Mouse (Mus musculus) erythroid progenitor cell, adult 5-6 weeks (primary cell): ENCODE results near the gene Gm10401. TPM values are rescaled to one million over a fixed set of nuclear protein-coding genes. Genes with fewer than 3 reads are reported as not detected.

Source experiments
- total RNA-seq, 2 experiments: library from RNA; stranded (forward) in 1 of 2; stranded (reverse) in 1 of 2; fragments of 150-400 nt in 1 of 2; fragments of 186-747, 209-891 nt in 1 of 2; gene quantifications; 2 replicates each; pipeline versions ENCODE4 v1.2.3 to v1.2.4; 2015 to 2017; ENCODE audit warnings: low replicate concordance in 2 of 2

Gm10401 gene
- total RNA-seq, 2 experiments from 2014 or later, result 5.8 TPM; not detected in 1

Other genes starting within 250 kb of the Gm10401 start
- not detected in 2 replicates for gene 4930519G04Rik, start 244.6 kb downstream of the Gm10401 start, total RNA-seq (2015; ENCODE audit: low replicate concordance)
- not detected in 2 replicates for gene 4930519G04Rik, start 244.6 kb downstream of the Gm10401 start, total RNA-seq (2017; ENCODE audit: low replicate concordance)
- gene Gm9936, start 239.6 kb downstream of the Gm10401 start, total RNA-seq (2015; ENCODE audit: low replicate concordance), result not detected in 2 replicates
- gene Gm9936, start 239.6 kb downstream of the Gm10401 start, total RNA-seq (2017; ENCODE audit: low replicate concordance), result not detected in 2 replicates
- gene Oasl2, start 201.4 kb downstream of the Gm10401 start, total RNA-seq (2015; ENCODE audit: low replicate concordance), result 8.3 and 14.7 TPM in 2 replicates
- gene Oasl2, start 201.4 kb downstream of the Gm10401 start, total RNA-seq (2017; ENCODE audit: low replicate concordance), result 3.0 and 4.5 TPM in 2 replicates
- gene Oasl1, start 175.1 kb downstream of the Gm10401 start, total RNA-seq (2015; ENCODE audit: low replicate concordance), result 5.4 and 9.4 TPM in 2 replicates
- 7.2 and 20.0 TPM in 2 replicates for gene Oasl1, start 175.1 kb downstream of the Gm10401 start, total RNA-seq (2017; ENCODE audit: low replicate concordance)
- 2.5 and 5.4 TPM in 2 replicates for gene 2210016L21Rik, start 156.1 kb downstream of the Gm10401 start, total RNA-seq (2015; ENCODE audit: low replicate concordance)
- gene 2210016L21Rik, start 156.1 kb downstream of the Gm10401 start, total RNA-seq (2017; ENCODE audit: low replicate concordance), result 1.4 and 4.3 TPM in 2 replicates
- gene Hnf1a, start 127.2 kb downstream of the Gm10401 start, total RNA-seq (2015; ENCODE audit: low replicate concordance), result not detected in 2 replicates
- not detected in 2 replicates for gene Hnf1a, start 127.2 kb downstream of the Gm10401 start, total RNA-seq (2017; ENCODE audit: low replicate concordance)
- gene Sppl3, start 87.2 kb downstream of the Gm10401 start, total RNA-seq (2015; ENCODE audit: low replicate concordance), result 69.2 and 99.5 TPM in 2 replicates
- gene Sppl3, start 87.2 kb downstream of the Gm10401 start, total RNA-seq (2017; ENCODE audit: low replicate concordance), result 73.7 and 92.4 TPM in 2 replicates
- 4.2 and 20.2 TPM in 2 replicates for gene Acads, start 21.1 kb upstream of the Gm10401 start, total RNA-seq (2015; ENCODE audit: low replicate concordance)
- gene Acads, start 21.1 kb upstream of the Gm10401 start, total RNA-seq (2017; ENCODE audit: low replicate concordance), result 2.4 and 8.0 TPM in 2 replicates
- 5.4 and 5.9 TPM in 2 replicates for gene Unc119b, start 36.7 kb upstream of the Gm10401 start, total RNA-seq (2015; ENCODE audit: low replicate concordance)
- gene Unc119b, start 36.7 kb upstream of the Gm10401 start, total RNA-seq (2017; ENCODE audit: low replicate concordance), result 5.4 and 6.8 TPM in 2 replicates
- gene Mlec, start 59.9 kb upstream of the Gm10401 start, total RNA-seq (2015; ENCODE audit: low replicate concordance), result 32.3 and 36.8 TPM in 2 replicates
- gene Mlec, start 59.9 kb upstream of the Gm10401 start, total RNA-seq (2017; ENCODE audit: low replicate concordance), result 23.2 and 25.9 TPM in 2 replicates
- gene Cabp1, start 96.1 kb upstream of the Gm10401 start, total RNA-seq (2015; ENCODE audit: low replicate concordance), result not detected in 2 replicates
- not detected in 2 replicates for gene Cabp1, start 96.1 kb upstream of the Gm10401 start, total RNA-seq (2017; ENCODE audit: low replicate concordance)
- 45.8 and 70.0 TPM in 2 replicates for gene Pop5, start 137.5 kb upstream of the Gm10401 start, total RNA-seq (2015; ENCODE audit: low replicate concordance)
- 29.8 and 33.7 TPM in 2 replicates for gene Pop5, start 137.5 kb upstream of the Gm10401 start, total RNA-seq (2017; ENCODE audit: low replicate concordance)
- 170 and 198 TPM in 2 replicates for gene Rnf10, start 174.6 kb upstream of the Gm10401 start, total RNA-seq (2015; ENCODE audit: low replicate concordance)
- 378 and 474 TPM in 2 replicates for gene Rnf10, start 174.6 kb upstream of the Gm10401 start, total RNA-seq (2017; ENCODE audit: low replicate concordance)
- 7.2 and 8.4 TPM in 2 replicates for gene Coq5, start 181.4 kb upstream of the Gm10401 start, total RNA-seq (2015; ENCODE audit: low replicate concordance)
- 12.8 and 15.9 TPM in 2 replicates for gene Coq5, start 181.4 kb upstream of the Gm10401 start, total RNA-seq (2017; ENCODE audit: low replicate concordance)
- gene Dynll1, start 202.7 kb upstream of the Gm10401 start, total RNA-seq (2015; ENCODE audit: low replicate concordance), result 310 and 338 TPM in 2 replicates
- 98.2 and 201 TPM in 2 replicates for gene Dynll1, start 202.7 kb upstream of the Gm10401 start, total RNA-seq (2017; ENCODE audit: low replicate concordance)
- gene Srsf9, start 228.9 kb upstream of the Gm10401 start, total RNA-seq (2015; ENCODE audit: low replicate concordance), result 26.8 and 36.4 TPM in 2 replicates
- 45.7 and 86.4 TPM in 2 replicates for gene Srsf9, start 228.9 kb upstream of the Gm10401 start, total RNA-seq (2017; ENCODE audit: low replicate concordance)
- gene Gatc, start 242.9 kb upstream of the Gm10401 start, total RNA-seq (2015; ENCODE audit: low replicate concordance), result 25.6 and 32.3 TPM in 2 replicates
- gene Gatc, start 242.9 kb upstream of the Gm10401 start, total RNA-seq (2017; ENCODE audit: low replicate concordance), result 6.4 and 10.9 TPM in 2 replicates
- 19.3 and 19.8 TPM in 2 replicates for gene Triap1, start 242.9 kb upstream of the Gm10401 start, total RNA-seq (2015; ENCODE audit: low replicate concordance)
- 3.2 and 8.5 TPM in 2 replicates for gene Triap1, start 242.9 kb upstream of the Gm10401 start, total RNA-seq (2017; ENCODE audit: low replicate concordance)